Mouse (Mus musculus) neural tube, embryonic 13.5 days (tissue): ENCODE results near the gene Cd164l2. TPM values are rescaled to one million over a fixed set of nuclear protein-coding genes. Genes with fewer than 3 reads are reported as not detected.

Experiments
- ATAC-seq: fragments of 200-750 bp; cut with Nextera tagmentation; 2 replicates; pipeline ENCODE4 v1.8.0; 2017; ENCODE audit warnings: low read depth, mild to moderate bottlenecking, moderate TSS enrichment, moderate library complexity
- H3K27ac ChIP-seq: fragments of 300-500 bp; sonication (generic); replicated peaks from 2 replicates; pipeline ENCODE4 v1.5.1; 2015; ENCODE audit warnings: moderate library complexity, mild to moderate bottlenecking, inconsistent platforms
- H3K27me3 ChIP-seq: fragments of 300-500 bp; sonication (generic); 2 replicates; pipeline ENCODE4 v1.6.1; 2015; ENCODE audit warnings: mild to moderate bottlenecking, inconsistent platforms
- H3K36me3 ChIP-seq: fragments of 300-500 bp; sonication (generic); 2 replicates; pipeline ENCODE4 v1.6.1; 2015; ENCODE audit warnings: mild to moderate bottlenecking, inconsistent platforms
- H3K4me1 ChIP-seq: fragments of 300-500 bp; sonication (generic); replicated peaks from 2 replicates; pipeline ENCODE4 v1.6.1; 2015; ENCODE audit warnings: inconsistent platforms
- H3K4me2 ChIP-seq: fragments of 300-500 bp; sonication (generic); 2 replicates; pipeline ENCODE4 v1.6.1; 2015; ENCODE audit warnings: inconsistent platforms, mild to moderate bottlenecking, moderate library complexity
- H3K4me3 ChIP-seq: fragments of 300-500 bp; sonication (generic); 2 replicates; pipeline ENCODE4 v1.5.1; 2015; ENCODE audit warnings: mild to moderate bottlenecking, inconsistent platforms
- H3K9ac ChIP-seq: fragments of 300-500 bp; sonication (generic); 2 replicates; pipeline ENCODE4 v1.6.1; 2015; ENCODE audit warnings: moderate library complexity, mild to moderate bottlenecking, inconsistent platforms
- H3K9me3 ChIP-seq: fragments of 300-500 bp; sonication (generic); 2 replicates; pipeline ENCODE4 v1.6.1; 2016; ENCODE audit warnings: inconsistent platforms
- WGBS: fragments of 180-500 bp; shearing (Covaris S2); methylation state at CpG from one replicate; pipeline ENCODE4 v1.1.7; 2015; 5-methylcytosine and 5-hydroxymethylcytosine counted together
- polyA plus RNA-seq: library from polyadenylated mRNA; unstranded; fragments of >200 nt; fragmentation: Nextera tagmentation; extraction: Ambion mirVana; gene quantifications from 2 replicates; pipeline ENCODE4 v1.2.1, GENCODE M21; 2015

Gene Cd164l2
- polyA plus RNA-seq, 1 experiment from 2014 or later: 1.1 TPM

DNA sequence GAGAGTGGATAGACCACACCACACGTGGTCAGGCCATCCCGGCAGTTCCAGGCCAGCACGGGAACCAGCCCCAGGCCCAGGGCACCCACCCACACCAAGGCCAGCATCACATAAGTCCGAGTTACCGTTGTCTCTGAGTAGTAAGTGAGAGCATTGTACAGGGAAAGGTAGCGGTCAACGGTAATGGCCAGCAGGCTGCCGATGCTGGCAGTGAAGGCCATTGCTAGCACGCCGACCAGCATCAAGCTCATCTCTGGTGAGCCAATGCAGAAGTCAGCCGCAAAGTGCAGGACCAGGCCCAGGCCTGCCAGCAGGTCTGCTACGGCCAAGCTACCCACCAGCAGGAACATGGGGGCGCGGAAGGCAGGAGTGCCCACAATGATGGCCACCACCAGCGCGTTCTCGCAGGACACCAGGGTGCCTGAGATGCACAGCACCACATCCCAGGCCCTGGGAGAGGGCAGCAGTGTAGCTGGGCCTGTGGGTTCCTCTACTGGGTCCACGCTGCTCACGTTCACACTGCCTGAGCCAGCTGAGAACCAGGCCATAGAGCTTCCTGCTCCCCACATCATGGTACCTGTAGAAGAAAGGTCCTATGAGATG lies 1.0 kb upstream of the Cd164l2 start:
- Histone ChIP-seq H3K4me3 (no peak overlapping the region), H3K9ac (no peak overlapping the region), H3K9me3 (no peaks in the 10 kb centered on the region), H3K4me1 (peaks cover 26% of the 10 kb centered on the region), H3K27ac (no peak overlapping the region), H3K36me3 (no peaks in the 10 kb centered on the region), H3K27me3 (peaks cover 62% of the 10 kb centered on the region), H3K4me2 (no peak overlapping the region)
- WGBS: 92% methylated on average over 19 of the region's 19 CpGs
- no peak for ATAC-seq

DNA sequence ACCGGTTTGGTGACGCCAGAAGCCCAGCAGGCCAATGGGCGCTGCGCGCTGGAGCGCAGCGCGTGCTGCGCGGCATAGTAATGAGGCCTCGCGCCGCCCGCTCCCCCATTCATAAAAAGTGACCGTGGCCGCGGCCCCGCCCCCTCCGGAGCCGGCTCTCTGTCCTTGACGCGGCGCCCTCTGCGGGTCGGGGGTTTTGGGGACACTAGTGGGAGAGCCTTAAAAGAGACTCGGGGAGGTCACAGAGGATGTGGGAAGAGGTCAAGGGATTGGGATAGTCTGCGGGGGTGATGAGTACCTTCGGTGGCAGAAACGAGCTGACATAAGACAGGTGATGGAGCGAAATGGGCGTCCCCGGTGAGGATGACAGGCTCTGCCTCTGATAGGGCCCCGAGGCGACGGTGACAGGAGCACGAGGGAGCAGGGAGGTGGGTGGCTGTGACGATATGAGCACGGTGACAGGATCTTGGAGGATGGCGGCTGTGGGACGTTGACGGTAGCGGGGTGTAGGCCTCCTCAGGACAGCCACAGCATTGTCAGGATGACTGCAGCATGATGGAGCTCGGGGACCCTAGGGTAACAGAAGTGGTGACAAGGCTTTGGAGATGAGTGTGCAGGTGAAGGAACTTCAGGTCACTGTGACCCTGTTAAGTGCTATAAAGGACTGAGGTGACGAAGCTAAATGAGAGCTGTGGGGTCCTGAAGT lies 784 bp downstream of the Cd164l2 start:
- Histone ChIP-seq H3K9ac (peak overlapping the region; percentile 71), H3K4me1 (peaks cover 27% of the 10 kb centered on the region), H3K4me3 (peak overlapping the region; percentile 59), H3K9me3 (no peaks in the 10 kb centered on the region), H3K4me2 (peak overlapping the region; percentile 85), H3K36me3 (no peaks in the 10 kb centered on the region), H3K27me3 (peaks cover 62% of the 10 kb centered on the region), H3K27ac (no peak overlapping the region)
- 1% methylated on average over 44 of the region's 44 CpGs for WGBS
- peak; percentile 81 for ATAC-seq

DNA sequence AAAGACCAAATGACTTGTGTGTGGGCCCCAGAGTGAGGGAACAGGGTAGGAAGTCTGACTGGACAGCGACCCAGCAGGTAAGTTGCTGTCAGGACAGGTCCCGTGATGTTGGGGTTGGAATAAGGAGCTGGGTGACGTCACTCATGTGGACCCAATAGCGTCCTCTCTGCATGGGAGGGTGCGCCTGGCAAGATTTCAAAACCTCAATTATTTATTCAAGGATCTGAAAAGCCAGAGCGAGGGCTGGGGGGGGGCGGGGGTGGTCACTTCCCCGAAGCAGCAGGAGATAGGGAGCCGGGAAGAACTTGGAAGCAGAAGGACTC lies 1.3 kb downstream of the Cd164l2 start:
- WGBS: 1% methylated on average over 9 of the region's 9 CpGs
- Histone ChIP-seq H3K9me3 (no peaks in the 10 kb centered on the region), H3K36me3 (no peaks in the 10 kb centered on the region), H3K4me1 (peaks cover 29% of the 10 kb centered on the region), H3K27ac (no peak overlapping the region), H3K27me3 (peaks cover 58% of the 10 kb centered on the region), H3K4me2 (peak overlapping the region; percentile 85), H3K4me3 (peak overlapping the region; percentile 59), H3K9ac (0 out of 2 replicates have a peak overlapping the region, but pooled peaks have one; percentile 71)
- ATAC-seq: peak; percentile 12; the same call in 1 of the 2 replicates

GRCm38 (mm10) chr4:133213661-133214060 lies 1.7 kb downstream of the Cd164l2 start:
- no peak overlapping the region for H3K9ac ChIP-seq
- peak overlapping the region; percentile 59; the same call in 1 of the 2 replicates for H3K4me3 ChIP-seq
- ATAC-seq: no peak
- WGBS: 9% methylated on average over 10 of the region's 10 CpGs
- no peak overlapping the region for H3K27ac ChIP-seq
- no peaks in the 10 kb centered on the region for H3K36me3 ChIP-seq
- peak overlapping the region; percentile 85 for H3K4me2 ChIP-seq
- H3K27me3 ChIP-seq: peaks cover 59% of the 10 kb centered on the region
- H3K4me1 ChIP-seq: peaks cover 29% of the 10 kb centered on the region
- H3K9me3 ChIP-seq: no peaks in the 10 kb centered on the region

- no peak overlapping the region for H3K4me3 ChIP-seq
- no peak for ATAC-seq
- H3K4me1 ChIP-seq: peaks cover 26% of the 10 kb centered on the region
- no peaks in the 10 kb centered on the region for H3K36me3 ChIP-seq
- no peaks in the 10 kb centered on the region for H3K9me3 ChIP-seq
- no peak overlapping the region for H3K27ac ChIP-seq
- no peak overlapping the region for H3K4me2 ChIP-seq
- H3K27me3 ChIP-seq: peaks cover 72% of the 10 kb centered on the region
- no peak overlapping the region for H3K9ac ChIP-seq
- WGBS: 1% methylated on average over 5 of the region's 5 CpGs
Observed at GRCm38 (mm10) chr4:133217641-133218040, 5.7 kb downstream of the Cd164l2 start.

DNA sequence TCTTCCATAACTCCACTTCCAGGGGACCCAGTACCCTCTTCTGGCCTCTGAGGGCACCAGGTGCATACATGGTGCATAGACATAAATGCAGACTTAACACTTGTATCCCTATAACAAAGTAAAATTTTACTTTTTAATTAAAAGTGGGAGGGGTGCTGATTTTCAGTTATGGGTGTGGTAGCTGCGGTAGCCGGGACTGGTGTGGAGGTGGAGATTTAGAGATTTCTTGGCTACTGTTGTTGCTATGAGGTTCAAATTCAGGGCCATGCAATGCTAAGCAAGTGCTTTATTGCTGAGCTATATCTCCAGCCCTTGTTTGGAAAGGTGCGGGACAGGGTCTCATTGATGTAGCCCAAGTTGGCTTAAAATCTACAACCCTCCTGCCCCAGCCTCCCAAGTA lies 6.8 kb downstream of the Cd164l2 start:
- no peaks in the 10 kb centered on the region for H3K36me3 ChIP-seq
- peaks cover 62% of the 10 kb centered on the region for H3K27me3 ChIP-seq
- peaks cover 21% of the 10 kb centered on the region for H3K4me1 ChIP-seq
- no peak overlapping the region for H3K27ac ChIP-seq
- WGBS: 90% methylated on average over 3 of the region's 3 CpGs
- H3K9me3 ChIP-seq: no peaks in the 10 kb centered on the region
- ATAC-seq: no peak
- H3K4me2 ChIP-seq: no peak overlapping the region
- H3K9ac ChIP-seq: no peak overlapping the region
- H3K4me3 ChIP-seq: no peak overlapping the region

GRCm38 (mm10) chr4:133220656-133221055 lies 8.7 kb downstream of the Cd164l2 start:
- 1% methylated on average over 25 of the region's 25 CpGs for WGBS
- peaks cover 24% of the 10 kb centered on the region for H3K4me1 ChIP-seq
- peak overlapping the region; percentile 31 for H3K4me3 ChIP-seq
- H3K9ac ChIP-seq: peak overlapping the region; percentile 61
- H3K36me3 ChIP-seq: no peaks in the 10 kb centered on the region
- ATAC-seq: peak; percentile 38; the same call in 1 of the 2 replicates
- peaks cover 43% of the 10 kb centered on the region for H3K27me3 ChIP-seq
- no peak overlapping the region for H3K27ac ChIP-seq
- no peaks in the 10 kb centered on the region for H3K9me3 ChIP-seq
- peak overlapping the region; percentile 53 for H3K4me2 ChIP-seq

DNA sequence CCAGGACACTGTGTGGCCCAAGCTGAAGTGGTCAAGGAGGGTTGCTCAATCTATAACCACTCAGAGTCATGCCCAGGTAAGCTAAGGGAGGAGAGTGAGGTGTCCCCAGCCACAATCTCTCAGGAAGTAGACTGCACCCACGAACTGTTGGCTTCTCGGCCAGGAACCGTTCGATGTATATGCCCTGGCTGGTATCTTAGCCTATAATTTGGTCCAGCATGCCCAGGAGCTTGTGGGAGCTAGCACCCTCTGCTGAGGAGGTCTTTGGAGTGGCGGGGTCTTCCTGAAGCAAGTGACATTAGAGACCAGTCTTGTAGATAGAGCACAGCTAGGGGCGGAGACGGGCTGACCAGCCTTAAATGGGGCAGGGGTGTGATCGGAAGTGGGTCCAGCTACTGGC lies 9.8 kb downstream of the Cd164l2 start:
- H3K36me3 ChIP-seq: no peaks in the 10 kb centered on the region
- peaks cover 41% of the 10 kb centered on the region for H3K27me3 ChIP-seq
- peaks cover 24% of the 10 kb centered on the region for H3K4me1 ChIP-seq
- no peak overlapping the region for H3K4me2 ChIP-seq
- H3K9me3 ChIP-seq: no peaks in the 10 kb centered on the region
- no peak overlapping the region for H3K9ac ChIP-seq
- no peak overlapping the region for H3K27ac ChIP-seq
- 81% methylated on average over 8 of the region's 8 CpGs for WGBS
- no peak overlapping the region for H3K4me3 ChIP-seq
- ATAC-seq: no peak

DNA sequence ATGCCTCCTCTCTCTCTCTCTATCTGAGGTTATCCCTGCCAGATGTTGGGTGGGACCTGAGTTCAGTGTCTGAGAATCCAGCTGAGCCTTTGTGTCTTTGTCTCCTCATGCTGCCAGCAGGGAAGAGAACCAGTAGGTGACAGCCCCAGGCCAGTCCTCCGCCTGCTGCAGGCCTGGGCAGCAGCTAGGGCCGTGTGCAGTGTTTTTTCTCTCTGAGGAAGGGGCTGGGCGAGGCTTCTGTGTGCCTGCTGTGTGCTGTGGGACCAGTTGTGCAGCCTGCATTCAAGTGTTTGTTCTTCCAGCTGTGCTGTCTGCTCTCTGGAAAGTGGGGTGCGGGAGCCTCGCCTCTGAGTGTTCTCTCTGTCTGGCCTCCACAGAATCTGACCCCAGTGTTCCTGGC lies 11.9 kb downstream of the Cd164l2 start:
- no peak overlapping the region for H3K4me3 ChIP-seq
- no peaks in the 10 kb centered on the region for H3K9me3 ChIP-seq
- 59% methylated on average over 5 of the region's 5 CpGs for WGBS
- no peak for ATAC-seq
- H3K9ac ChIP-seq: no peak overlapping the region
- H3K27me3 ChIP-seq: peaks cover 36% of the 10 kb centered on the region
- H3K36me3 ChIP-seq: no peaks in the 10 kb centered on the region
- H3K27ac ChIP-seq: no peak overlapping the region
- H3K4me2 ChIP-seq: no peak overlapping the region
- peaks cover 21% of the 10 kb centered on the region for H3K4me1 ChIP-seq

DNA sequence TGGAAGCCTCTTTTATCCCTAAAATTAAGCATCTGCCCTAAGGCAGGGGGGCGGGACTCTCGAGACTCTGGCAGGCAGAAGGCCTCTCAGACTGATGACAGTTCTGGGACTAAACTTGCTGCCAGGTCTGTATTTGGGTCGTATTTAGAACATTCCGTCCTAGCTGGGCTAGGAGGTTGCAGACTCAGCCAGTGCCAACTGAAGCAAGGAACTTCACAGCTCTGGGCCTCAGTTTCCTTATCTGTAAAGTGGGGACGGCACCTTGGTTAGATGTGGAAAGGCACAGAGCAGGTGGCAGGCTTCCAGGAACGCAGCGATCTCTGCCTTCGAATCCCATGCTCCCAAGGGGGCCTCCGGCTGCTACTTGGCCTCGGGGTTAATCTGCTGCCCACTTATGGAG lies 14.1 kb downstream of the Cd164l2 start:
- Histone ChIP-seq H3K9me3 (no peaks in the 10 kb centered on the region), H3K27me3 (peaks cover 17% of the 10 kb centered on the region), H3K4me2 (no peak overlapping the region), H3K4me1 (peaks cover 14% of the 10 kb centered on the region; the same call in 1 of the 2 replicates), H3K27ac (no peak overlapping the region), H3K9ac (no peak overlapping the region), H3K36me3 (no peaks in the 10 kb centered on the region), H3K4me3 (no peak overlapping the region)
- no peak for ATAC-seq
- WGBS: 78% methylated on average over 10 of the region's 10 CpGs

DNA sequence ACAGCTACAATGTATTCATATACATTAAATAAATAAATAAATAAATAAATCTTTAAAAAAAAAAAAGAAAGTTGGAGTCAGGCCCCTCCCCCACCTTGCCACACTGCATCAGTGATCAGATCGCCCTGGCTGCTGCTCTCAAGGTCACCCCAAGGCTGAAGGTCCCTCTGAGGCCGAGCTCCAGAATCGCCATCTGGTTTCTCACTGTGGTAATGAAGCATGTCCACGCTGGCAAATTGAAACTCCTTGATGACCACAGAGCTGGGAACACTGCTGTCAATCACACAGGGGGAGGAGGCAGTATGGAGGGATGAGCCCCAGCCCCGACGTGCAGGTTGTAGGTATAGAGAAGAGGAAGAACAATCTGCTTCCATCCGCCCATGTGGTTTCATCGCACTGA lies 15.7 kb downstream of the Cd164l2 start:
- H3K27ac ChIP-seq: no peak overlapping the region
- H3K4me1 ChIP-seq: peaks cover 10% of the 10 kb centered on the region; the same call in 1 of the 2 replicates
- H3K36me3 ChIP-seq: no peaks in the 10 kb centered on the region
- no peaks in the 10 kb centered on the region for H3K9me3 ChIP-seq
- WGBS: 55% methylated on average over 8 of the region's 8 CpGs
- no peak overlapping the region for H3K9ac ChIP-seq
- H3K4me3 ChIP-seq: no peak overlapping the region
- 0 out of 2 replicates have a peak, but pooled peaks cover under 1% of the 10 kb centered on the region for H3K27me3 ChIP-seq
- no peak for ATAC-seq
- H3K4me2 ChIP-seq: no peak overlapping the region

DNA sequence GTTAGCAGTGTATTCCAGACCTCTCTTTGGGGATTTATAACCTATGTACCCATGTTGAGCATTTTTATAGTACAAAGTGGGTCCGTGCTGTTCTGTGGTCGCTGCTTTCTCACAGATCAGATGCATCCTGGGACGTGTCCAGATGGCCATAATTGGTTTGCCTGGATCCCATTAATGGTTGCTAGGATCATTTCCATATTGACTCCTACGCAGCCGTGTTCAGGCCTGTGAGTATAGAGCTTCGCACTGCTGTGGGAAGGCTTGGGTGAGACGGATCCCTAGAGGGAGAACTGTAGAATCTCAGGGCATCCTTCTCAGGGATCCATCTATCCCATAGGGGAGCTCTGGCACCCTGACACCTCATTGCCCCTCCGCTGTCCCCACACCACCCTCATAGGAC lies 17.7 kb downstream of the Cd164l2 start:
- Histone ChIP-seq H3K36me3 (no peaks in the 10 kb centered on the region), H3K9ac (no peak overlapping the region), H3K4me3 (no peak overlapping the region), H3K4me2 (no peak overlapping the region), H3K27ac (0 out of 2 replicates have a peak overlapping the region, but pooled peaks have one; percentile 5), H3K9me3 (no peaks in the 10 kb centered on the region), H3K4me1 (no peaks in the 10 kb centered on the region), H3K27me3 (no peaks in the 10 kb centered on the region)
- no peak for ATAC-seq
- WGBS: 58% methylated on average over 8 of the region's 8 CpGs
